Mouse (Mus musculus) testis, adult 2 months (tissue): Measurements from ENCODE around the gene Spag6l.

Experiments used
- CTCF ChIP-seq: fragments of 200-500 bp; IDR thresholded peaks from 2 replicates; pipeline ENCODE4 v1.5.1; 2012; ENCODE audit warnings: low read depth, mild to moderate bottlenecking, inconsistent platforms, low read length, moderate library complexity; ENCODE audit not compliant: control insufficient read depth, insufficient read depth, insufficient replicate concordance
- POLR2A ChIP-seq: fragments of 200-500 bp; IDR thresholded peaks from 2 replicates; pipeline ENCODE4 v1.6.1; 2012; ENCODE audit warnings: low read depth, mild to moderate bottlenecking, inconsistent platforms, low read length, moderate library complexity; ENCODE audit not compliant: control insufficient read depth

GRCm38 (mm10) chr16:16870241-16870616 is 41.0 kb upstream of the Spag6l start:
- TF ChIP-seq POLR2A (no peak), CTCF (no peak)
